8 mouse cellular contexts compared by ENCODE assay signal in genomic region chr3:55055038-55055746, GRCm38 (mm10). TPM values are rescaled to one million over a fixed set of nuclear protein-coding genes. Genes with fewer than 3 reads are reported as not detected.
DNase-seq lines count a peak whose midpoint lies in the region; ATAC-seq and TF ChIP-seq lines count a peak whose summit lies in the region.

Ccna1 (minus strand) TSS chr3:55055501.

- H3K4me1 ChIP-seq in hindbrain, embryonic 14.5 days (replicated peaks; ENCODE audit: control insufficient read depth, insufficient read depth, low read length): peaks cover 8% of the 10 kb centered on the region

- H3K4me2 ChIP-seq in hindbrain, embryonic 14.5 days (replicated peaks): peak within 1 kb of the TSS; percentile 97

- peak; percentile 76; the same call in 1 of the 2 replicates for ATAC-seq in common myeloid progenitor, adult 5-6 weeks (replicated peaks; ENCODE audit: low read depth, poor library complexity, severe bottlenecking)
- ATAC-seq in hindbrain, embryonic 14.5 days (ENCODE audit: low FRiP score): peak; percentile 93

- no peaks in the 10 kb centered on the region for H3K9me3 ChIP-seq in hindbrain, embryonic 14.5 days (ENCODE audit: control insufficient read depth, low read length)

- no peaks in the 10 kb centered on the region for H3K36me3 ChIP-seq in hindbrain, embryonic 14.5 days (replicated peaks; ENCODE audit: control insufficient read depth, insufficient read depth)

- WGBS in hindbrain, embryonic 14.5 days: under 1% methylated on average over 71 of the region's 73 CpGs

- no peak for TF ChIP-seq CTCF in gastrocnemius, adult 2 months (IDR thresholded peaks at IDR 0.05)

- peak within 1 kb of the TSS; percentile 74 for H3K4me3 ChIP-seq in gastrocnemius, adult 2 months
- peak within 1 kb of the TSS; percentile 61 for H3K4me3 ChIP-seq in hindbrain, embryonic 14.5 days (replicated peaks; ENCODE audit: low read length)

- peaks cover 12% of the 10 kb centered on the region for H3K27me3 ChIP-seq in hindbrain, embryonic 14.5 days (ENCODE audit: control insufficient read depth, insufficient read depth, low read length)

- peak within 1 kb of the TSS; percentile 62 for H3K9ac ChIP-seq in hindbrain, embryonic 14.5 days

- DNase-seq in adrenal gland, adult 18-20 months (ENCODE audit: low spot score in 2 of 2): peak; percentile 10 to 30
- DNase-seq in gastrocnemius, adult 2 months: peak; percentile 68
- DNase-seq in hindbrain, embryonic 14.5 days (ENCODE audit: low spot score): peak; percentile 73
- DNase-seq in layer of hippocampus, postnatal 36 days: peak; percentile 73
- peak; percentile 37 for DNase-seq in lung, postnatal 14 days
- peak; percentile 86 to 89 for DNase-seq in right cerebral cortex, postnatal 10 days (ENCODE audit: low spot score in 2 of 2)
- DNase-seq in T-cell, adult 2 months (ENCODE audit: low spot score): no peak

- H3K27ac ChIP-seq in gastrocnemius, adult 2 months: no peak within 1 kb of the TSS
- no peak within 1 kb of the TSS for H3K27ac ChIP-seq in hindbrain, embryonic 14.5 days

- intact Hi-C loops in gastrocnemius, adult 2 months (cut with DNase I): no loop called here

RNA-seq across cellular contexts. Expression of gene Ccna1, which starts in this region (rescaled TPM):
- total RNA-seq in adrenal gland, adult 18-20 months (2021): not detected
- not detected in 2 replicates for total RNA-seq in common myeloid progenitor, adult 5-6 weeks (2017)
- total RNA-seq in gastrocnemius, adult 2 months (2021): not detected
- polyA plus RNA-seq in hindbrain, embryonic 14.5 days (2014; fragmentation: Nextera tagmentation; extraction: Ambion mirVana): 1.5 and 1.7 TPM in 2 replicates
- total RNA-seq in layer of hippocampus, postnatal 36 days (2021): 1 to 10 TPM; 2.6 to 3.4 TPM

Comparison
In these comparisons a context has a peak if more than half of its experiments do, and no peak if none do; other contexts are left out.
1. Peak in DNase-seq in adrenal gland, adult 18-20 months; RNA of the gene not detected or under 1 TPM.
2. Peak in ATAC-seq in common myeloid progenitor, adult 5-6 weeks; RNA of the gene not detected or under 1 TPM.
3. Peak in DNase-seq and H3K4me3 ChIP-seq in gastrocnemius, adult 2 months; RNA of the gene not detected or under 1 TPM.